Mouse (Mus musculus) heart, postnatal 0 days (tissue): ENCODE measurements at regions not wholly inside any gene's neighbourhood (a gene's known extent, or its start where the extent isn't known, plus 50 kb on each side); places are given as distances from the start of the nearest gene placed in this dataset.

Experiments used
- CTCF ChIP-seq: IDR thresholded peaks from 2 replicates; pipeline ENCODE4 v1.5.1; 2016; ENCODE audit warnings: antibody characterized with exemption, control low read depth, low read depth
- EP300 ChIP-seq: IDR thresholded peaks from 2 replicates; pipeline ENCODE4 v1.6.1; 2016; ENCODE audit warnings: antibody characterized with exemption, low read depth

DNA sequence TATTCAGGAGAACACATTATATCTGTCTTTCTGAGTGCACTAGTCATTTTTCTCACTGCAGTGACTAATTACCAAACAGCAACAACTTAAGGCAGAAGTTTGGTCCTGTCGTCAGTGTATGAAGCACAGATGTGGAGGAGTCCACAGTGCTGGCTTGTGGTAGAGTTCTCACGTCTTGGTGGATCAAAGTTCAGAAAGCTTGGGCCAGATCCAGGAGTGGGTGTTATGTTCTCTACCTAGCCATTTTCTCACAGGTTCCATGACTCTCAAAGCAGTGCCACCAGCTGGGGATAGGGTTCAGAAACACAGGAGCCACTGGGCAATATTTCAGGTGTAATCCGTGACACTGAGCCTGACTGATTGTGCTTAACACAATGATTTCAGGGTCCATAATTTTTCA is 144.8 kb upstream of the BB014433 start:
- TF ChIP-seq EP300 (no peak), CTCF (no peak)
